Mouse (Mus musculus): Measurements from ENCODE around the gene Plgrkt.

- no peak for TF ChIP-seq CTCF (IDR thresholded peaks at IDR 0.05)
- no peak for TF ChIP-seq POLR2A (IDR thresholded peaks at IDR 0.05; ENCODE audit: insufficient read depth, low read depth, low read length)
- no peak for TF ChIP-seq EP300 (IDR thresholded peaks at IDR 0.05; ENCODE audit: insufficient read depth, low read depth, low read length)
Observed at GRCm38 (mm10) chr19:29366226-29366968, 793 bp downstream of the Plgrkt start.
